Mouse (Mus musculus) liver, embryonic 15.5 days (tissue): ENCODE measurements around the gene Efna5. TPM values are rescaled to one million over a fixed set of nuclear protein-coding genes. Genes with fewer than 3 reads are reported as not detected.

Experiments used
- ATAC-seq: fragments of 200-750 bp; cut with Nextera tagmentation; 2 replicates; pipeline ENCODE4 v1.8.0; 2017; ENCODE audit warnings: moderate number of reproducible peaks, mild to moderate bottlenecking, moderate library complexity; ENCODE audit not compliant: insufficient read depth
- H3K27ac ChIP-seq: fragments of 300-500 bp; sonication (generic); replicated peaks from 2 replicates; pipeline ENCODE4 v1.5.1; 2015; ENCODE audit warnings: mild to moderate bottlenecking, inconsistent platforms
- H3K27me3 ChIP-seq: fragments of 300-500 bp; sonication (generic); 2 replicates; pipeline ENCODE4 v1.6.1; 2015; ENCODE audit warnings: mild to moderate bottlenecking, inconsistent platforms
- H3K36me3 ChIP-seq: fragments of 300-500 bp; sonication (generic); replicated peaks from 2 replicates; pipeline ENCODE4 v1.6.1; 2015; ENCODE audit warnings: moderate library complexity, mild to moderate bottlenecking, inconsistent platforms
- H3K4me1 ChIP-seq: fragments of 300-500 bp; sonication (generic); replicated peaks from 2 replicates; pipeline ENCODE4 v1.6.1; 2015; ENCODE audit warnings: inconsistent platforms
- H3K4me2 ChIP-seq: fragments of 300-500 bp; sonication (generic); 2 replicates; pipeline ENCODE4 v1.6.1; 2015; ENCODE audit warnings: moderate library complexity, mild to moderate bottlenecking, inconsistent platforms
- H3K4me3 ChIP-seq: fragments of 300-500 bp; sonication (generic); replicated peaks from 2 replicates; pipeline ENCODE4 v1.5.1; 2015; ENCODE audit warnings: mild to moderate bottlenecking, inconsistent platforms
- H3K9ac ChIP-seq: fragments of 300-500 bp; sonication (generic); 2 replicates; pipeline ENCODE4 v1.6.1; 2015; ENCODE audit warnings: moderate library complexity, mild to moderate bottlenecking, inconsistent platforms
- H3K9me3 ChIP-seq: fragments of 300-500 bp; sonication (generic); replicated peaks from 2 replicates; pipeline ENCODE4 v1.6.1; 2016; ENCODE audit warnings: inconsistent platforms
- WGBS: fragments of 180-500 bp; shearing (Covaris S2); methylation state at CpG from one replicate; pipeline ENCODE4 v1.1.7; 2015; ENCODE audit warnings: mixed read lengths; ENCODE audit not compliant: insufficient replicate concordance; 5-methylcytosine and 5-hydroxymethylcytosine counted together
- polyA plus RNA-seq: library from polyadenylated mRNA; unstranded; fragments of >200 nt; fragmentation: Nextera tagmentation; extraction: Ambion mirVana; gene quantifications from 2 replicates; pipeline ENCODE4 v1.2.1, GENCODE M21; 2015

Gene Efna5
- polyA plus RNA-seq, 1 experiment from 2014 or later = 1.6 TPM

GRCm38 (mm10) chr17:62726102-62726501, 155.0 kb downstream of the Efna5 start:
- H3K4me2 ChIP-seq = no peak overlapping the region
- no peaks in the 10 kb centered on the region for H3K9me3 ChIP-seq
- no peak overlapping the region for H3K9ac ChIP-seq
- H3K4me3 ChIP-seq = no peak overlapping the region
- no peaks in the 10 kb centered on the region for H3K36me3 ChIP-seq
- H3K4me1 ChIP-seq = no peaks in the 10 kb centered on the region
- H3K27me3 ChIP-seq = no peaks in the 10 kb centered on the region
- no peak for ATAC-seq
- no peak overlapping the region for H3K27ac ChIP-seq
- WGBS = 65% methylated on average over 5 of the region's 5 CpGs

- H3K27me3 ChIP-seq = no peaks in the 10 kb centered on the region
- no peaks in the 10 kb centered on the region for H3K4me1 ChIP-seq
- H3K4me2 ChIP-seq = no peak overlapping the region
- ATAC-seq = no peak
- no peak overlapping the region for H3K27ac ChIP-seq
- WGBS = 51% methylated on average over 5 of the region's 5 CpGs
- H3K9ac ChIP-seq = no peak overlapping the region
- H3K9me3 ChIP-seq = no peaks in the 10 kb centered on the region
- H3K4me3 ChIP-seq = no peak overlapping the region
- H3K36me3 ChIP-seq = no peaks in the 10 kb centered on the region
Measured at GRCm38 (mm10) chr17:62722962-62723361, 158.2 kb downstream of the Efna5 start.

GRCm38 (mm10) chr17:62721595-62721994, 159.5 kb downstream of the Efna5 start:
- no peaks in the 10 kb centered on the region for H3K9me3 ChIP-seq
- no peak overlapping the region for H3K4me2 ChIP-seq
- H3K27ac ChIP-seq = no peak overlapping the region
- WGBS = 70% methylated on average over 3 of the region's 3 CpGs
- H3K4me3 ChIP-seq = no peak overlapping the region
- H3K4me1 ChIP-seq = no peaks in the 10 kb centered on the region
- no peaks in the 10 kb centered on the region for H3K27me3 ChIP-seq
- no peak overlapping the region for H3K9ac ChIP-seq
- H3K36me3 ChIP-seq = no peaks in the 10 kb centered on the region
- ATAC-seq = no peak

GRCm38 (mm10) chr17:62720740-62721450, 160.2 kb downstream of the Efna5 start:
- Histone ChIP-seq H3K27me3 (no peaks in the 10 kb centered on the region), H3K27ac (no peak overlapping the region), H3K4me2 (no peak overlapping the region), H3K36me3 (no peaks in the 10 kb centered on the region), H3K4me3 (no peak overlapping the region), H3K9me3 (no peaks in the 10 kb centered on the region), H3K4me1 (no peaks in the 10 kb centered on the region), H3K9ac (no peak overlapping the region)
- no peak for ATAC-seq
- 68% methylated on average over 20 of the region's 20 CpGs for WGBS

GRCm38 (mm10) chr17:62717426-62718131, 163.5 kb downstream of the Efna5 start:
- no peaks in the 10 kb centered on the region for H3K27me3 ChIP-seq
- H3K4me1 ChIP-seq = no peaks in the 10 kb centered on the region
- no peak overlapping the region for H3K4me3 ChIP-seq
- no peaks in the 10 kb centered on the region for H3K36me3 ChIP-seq
- H3K9me3 ChIP-seq = no peaks in the 10 kb centered on the region
- no peak overlapping the region for H3K27ac ChIP-seq
- WGBS = 48% methylated on average over 12 of the region's 12 CpGs
- no peak for ATAC-seq
- no peak overlapping the region for H3K9ac ChIP-seq
- no peak overlapping the region for H3K4me2 ChIP-seq

- Histone ChIP-seq H3K4me2 (no peak overlapping the region), H3K9me3 (no peaks in the 10 kb centered on the region), H3K4me1 (no peaks in the 10 kb centered on the region), H3K27ac (no peak overlapping the region), H3K9ac (no peak overlapping the region), H3K4me3 (no peak overlapping the region), H3K27me3 (no peaks in the 10 kb centered on the region), H3K36me3 (no peaks in the 10 kb centered on the region)
- ATAC-seq = no peak
- 50% methylated on average over 3 of the region's 3 CpGs for WGBS
Measured at GRCm38 (mm10) chr17:62713455-62713854, 167.7 kb downstream of the Efna5 start.

- Histone ChIP-seq H3K9ac (no peak overlapping the region), H3K9me3 (no peaks in the 10 kb centered on the region), H3K27ac (no peak overlapping the region), H3K4me3 (no peak overlapping the region), H3K4me1 (no peaks in the 10 kb centered on the region), H3K36me3 (no peaks in the 10 kb centered on the region), H3K27me3 (no peaks in the 10 kb centered on the region), H3K4me2 (no peak overlapping the region)
- WGBS = 46% methylated on average over 6 of the region's 6 CpGs
- no peak for ATAC-seq
Measured at GRCm38 (mm10) chr17:62706418-62706817, 174.7 kb downstream of the Efna5 start.

GRCm38 (mm10) chr17:62702020-62702814, 178.9 kb downstream of the Efna5 start:
- no peak overlapping the region for H3K27ac ChIP-seq
- no peak overlapping the region for H3K4me2 ChIP-seq
- no peaks in the 10 kb centered on the region for H3K9me3 ChIP-seq
- no peaks in the 10 kb centered on the region for H3K36me3 ChIP-seq
- H3K9ac ChIP-seq = no peak overlapping the region
- no peaks in the 10 kb centered on the region for H3K27me3 ChIP-seq
- WGBS = 60% methylated on average over 9 of the region's 9 CpGs
- no peak for ATAC-seq
- H3K4me1 ChIP-seq = no peaks in the 10 kb centered on the region
- no peak overlapping the region for H3K4me3 ChIP-seq

GRCm38 (mm10) chr17:62700791-62701602, 180.1 kb downstream of the Efna5 start:
- Histone ChIP-seq H3K27me3 (no peaks in the 10 kb centered on the region), H3K27ac (no peak overlapping the region), H3K9me3 (no peaks in the 10 kb centered on the region), H3K4me3 (no peak overlapping the region), H3K36me3 (no peaks in the 10 kb centered on the region), H3K9ac (no peak overlapping the region), H3K4me2 (no peak overlapping the region), H3K4me1 (no peaks in the 10 kb centered on the region)
- WGBS = 59% methylated on average over 9 of the region's 9 CpGs
- no peak for ATAC-seq

- no peaks in the 10 kb centered on the region for H3K36me3 ChIP-seq
- H3K4me3 ChIP-seq = no peak overlapping the region
- no peaks in the 10 kb centered on the region for H3K27me3 ChIP-seq
- no peaks in the 10 kb centered on the region for H3K4me1 ChIP-seq
- no peak for ATAC-seq
- no peak overlapping the region for H3K9ac ChIP-seq
- no peaks in the 10 kb centered on the region for H3K9me3 ChIP-seq
- H3K4me2 ChIP-seq = no peak overlapping the region
- 71% methylated on average over 9 of the region's 9 CpGs for WGBS
- H3K27ac ChIP-seq = no peak overlapping the region
Measured at GRCm38 (mm10) chr17:62694958-62695437, 186.1 kb downstream of the Efna5 start.
